In genomic region chr1:165046056-165046455, GRCm38 (mm10) we compare ENCODE assay signal across 10 mouse cellular contexts.
DNase-seq lines count a peak whose midpoint lies in the region; ATAC-seq and TF ChIP-seq lines count a peak whose summit lies in the region.
"Had no signal": no experiment of that assay in that cellular context is flagged by ENCODE, and none has a peak within 500 bp of the region (broad histone marks: within the 10 kb centered on the region; RNA-seq: fewer than 3 reads in every experiment).

No protein-coding gene starts in this region.

- POLR2A ChIA-PET in Patski (lab: Charles Lee) = no interaction called here

- H3K4me1 ChIP-seq in heart, embryonic 10.5 days = peaks cover 55% of the 10 kb centered on the region
- peaks cover 24% of the 10 kb centered on the region for H3K4me1 ChIP-seq in midbrain, embryonic 15.5 days
- H3K4me1 ChIP-seq: limb, embryonic 12.5 days had no signal

- no peak for TF ChIP-seq CTCF in Patski (IDR thresholded peaks at IDR 0.05)

- ATAC-seq in Patski = peak; percentile 59
- no peak for ATAC-seq in midbrain, embryonic 15.5 days (replicated peaks)
- no peak for ATAC-seq in inflammation-experienced regulatory T-cells, adult 6 months

- no peak overlapping the region for H3K9ac ChIP-seq in midbrain, embryonic 15.5 days
- H3K9ac ChIP-seq: limb, embryonic 12.5 days had no signal

- DNase-seq in heart, embryonic 10.5 days (ENCODE audit: low spot score) = no peak
- no peak for DNase-seq in heart, postnatal 14 days
- DNase-seq in Patski (ENCODE audit: low read depth, low spot score) = peak; percentile 28
- DNase-seq in cerebellum, postnatal 36 days = peak; percentile 15 to 41
- DNase-seq in c-Kit-positive CD71-positive TER-119-positive erythroid progenitor cells, embryonic 14.5 days (ENCODE audit: low spot score) = no peak
- DNase-seq in gastrocnemius, postnatal 36 days = no peak

- peak overlapping the region; percentile 87 for H3K27ac ChIP-seq in heart, embryonic 10.5 days
- H3K27ac ChIP-seq in midbrain, embryonic 15.5 days = peak overlapping the region; percentile 68; the same call in 1 of the 2 replicates
- H3K27ac ChIP-seq: limb, embryonic 12.5 days had no signal

- CTCF ChIA-PET in Patski (lab: Charles Lee) = interaction anchor here (0.9 kb wide), 1 partner anchor 37 kb away, joined by 3 read pairs; no protein-coding TSS in a partner anchor

- intact Hi-C loops in heart, postnatal 14 days (cut with DNase I) = loop anchor here (5.0 kb wide), 1 partner anchor 66 kb away; no protein-coding TSS in a partner anchor
- intact Hi-C loops in gastrocnemius, postnatal 36 days (cut with DNase I) = no loop called here

- H3K27me3 ChIP-seq in heart, embryonic 10.5 days (ENCODE audit: insufficient read depth, poor library complexity, severe bottlenecking) = no peaks in the 10 kb centered on the region
- no peaks in the 10 kb centered on the region for H3K27me3 ChIP-seq in Patski
- no peaks in the 10 kb centered on the region for H3K27me3 ChIP-seq in midbrain, embryonic 15.5 days (replicated peaks)
- H3K27me3 ChIP-seq: limb, embryonic 12.5 days had no signal

- H3K36me3 ChIP-seq in heart, embryonic 10.5 days = no peaks in the 10 kb centered on the region
- no peaks in the 10 kb centered on the region for H3K36me3 ChIP-seq in midbrain, embryonic 15.5 days (replicated peaks)
- H3K36me3 ChIP-seq: limb, embryonic 12.5 days had no signal

- H3K9me3 ChIP-seq in heart, embryonic 10.5 days = no peaks in the 10 kb centered on the region
- no peaks in the 10 kb centered on the region for H3K9me3 ChIP-seq in midbrain, embryonic 15.5 days
- H3K9me3 ChIP-seq: limb, embryonic 12.5 days; megakaryocyte, embryonic 14.5 days had no signal

- H3K4me2 ChIP-seq in midbrain, embryonic 15.5 days = no peak overlapping the region
- H3K4me2 ChIP-seq: limb, embryonic 12.5 days had no signal

- no peak overlapping the region for H3K4me3 ChIP-seq in heart, embryonic 10.5 days
- no peak overlapping the region for H3K4me3 ChIP-seq in midbrain, embryonic 15.5 days
- H3K4me3 ChIP-seq: limb, embryonic 12.5 days; megakaryocyte, embryonic 14.5 days had no signal

- WGBS in heart, embryonic 10.5 days = 56% methylated on average over 4 of the region's 4 CpGs
- 67% methylated on average over 4 of the region's 4 CpGs for WGBS in midbrain, embryonic 15.5 days

- in situ Hi-C loops in Patski (cut with MboI; ENCODE audit: low pct_unique_long_range_greater_than_20kb) = no loop called here

Comparison
In these comparisons a context has a peak if more than half of its experiments do, and no peak if none do; other contexts are left out.
1. DNase-seq: peak in Patski (single experiment) and cerebellum, postnatal 36 days (2 of 2); none in heart, embryonic 10.5 days (single experiment), heart, postnatal 14 days (0 of 2), c-Kit-positive CD71-positive TER-119-positive erythroid progenitor cells, embryonic 14.5 days (single experiment) and gastrocnemius, postnatal 36 days (0 of 2).